Mouse (Mus musculus) stomach, embryonic 14.5 days (tissue): ENCODE data around the gene Tns2. TPM values are rescaled to one million over a fixed set of nuclear protein-coding genes. Genes with fewer than 3 reads are reported as not detected.
A peak's percentile ranks its signal among the peaks of the same experiment; 100 is the strongest.

Experiments
- ATAC-seq: fragments of 200-750 bp; cut with Nextera tagmentation; 2 replicates; pipeline ENCODE4 v1.8.0; 2017; ENCODE audit warnings: low read depth, moderate TSS enrichment; ENCODE audit not compliant: insufficient number of reproducible peaks, insufficient read depth, low FRiP score
- H3K27ac ChIP-seq: fragments of 300-500 bp; sonication (generic); 2 replicates; pipeline ENCODE4 v1.5.1; 2014; ENCODE audit warnings: mild to moderate bottlenecking, low read length, moderate library complexity, mixed read lengths
- H3K27me3 ChIP-seq: fragments of 300-500 bp; sonication (generic); 2 replicates; pipeline ENCODE4 v1.6.1; 2014; ENCODE audit warnings: low read length, control low read depth, mixed read lengths; ENCODE audit not compliant: control insufficient read depth, insufficient read depth
- H3K36me3 ChIP-seq: fragments of 300-500 bp; sonication (generic); 2 replicates; pipeline ENCODE4 v1.6.1; 2014; ENCODE audit warnings: mild to moderate bottlenecking, control low read depth, low read length, moderate library complexity, mixed read lengths; ENCODE audit not compliant: control insufficient read depth, insufficient read depth
- H3K4me1 ChIP-seq: fragments of 300-500 bp; sonication (generic); 2 replicates; pipeline ENCODE4 v1.6.1; 2014; ENCODE audit warnings: low read length, control low read depth, mixed read lengths; ENCODE audit not compliant: control insufficient read depth, insufficient read depth
- H3K4me2 ChIP-seq: fragments of 300-500 bp; sonication (generic); replicated peaks from 2 replicates; pipeline ENCODE4 v1.6.1; 2014; ENCODE audit warnings: low read depth, low read length, control low read depth
- H3K4me3 ChIP-seq: fragments of 300-500 bp; sonication (generic); 2 replicates; pipeline ENCODE4 v1.5.1; 2014; ENCODE audit warnings: low read depth, low read length, control low read depth
- H3K9ac ChIP-seq: fragments of 300-500 bp; sonication (generic); replicated peaks from 2 replicates; pipeline ENCODE4 v1.6.1; 2014; ENCODE audit warnings: low read depth, mild to moderate bottlenecking, control low read depth, low read length, moderate library complexity, mixed read lengths
- H3K9me3 ChIP-seq: fragments of 300-500 bp; sonication (generic); 2 replicates; pipeline ENCODE4 v1.6.1; 2016; ENCODE audit warnings: low read depth, low read length, control low read depth; ENCODE audit not compliant: control insufficient read depth
- WGBS: fragments of 180-500 bp; shearing (Covaris S2); extraction: QIAGEN DNeasy Blood & Tissue Kit; methylation state at CpG from one replicate; pipeline ENCODE4 v1.1.7; 2014; 5-methylcytosine and 5-hydroxymethylcytosine counted together
- polyA plus RNA-seq: library from polyadenylated mRNA; unstranded; fragments of >200 nt; fragmentation: Nextera tagmentation; extraction: Ambion mirVana; gene quantifications from 2 replicates; pipeline ENCODE4 v1.2.1, GENCODE M21; 2014

Gene Tns2
- polyA plus RNA-seq, 1 experiment from 2014 or later: 48.5 TPM

DNA sequence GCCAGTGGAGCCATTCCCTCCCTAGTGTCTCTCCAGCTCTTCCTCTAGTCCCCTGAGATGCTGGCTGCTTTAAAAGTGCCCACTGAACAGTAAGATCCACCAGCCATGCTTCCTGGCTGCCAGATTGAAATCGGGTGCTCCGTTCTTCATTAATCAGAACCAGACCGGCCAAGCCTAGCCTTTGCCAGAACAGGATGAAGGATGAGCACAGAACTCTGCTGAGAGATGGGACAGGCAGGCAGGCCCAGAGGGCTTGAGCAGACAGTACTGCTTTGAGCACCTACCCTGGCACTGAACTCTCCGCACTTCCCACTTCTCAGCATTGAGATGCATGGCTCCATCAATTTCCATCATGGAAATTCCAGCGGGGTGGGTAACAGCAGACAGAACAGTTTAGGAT, 953 bp upstream of the Tns2 start:
- Histone ChIP-seq H3K4me3 (peak overlapping the region; percentile 61), H3K9ac (no peak overlapping the region), H3K27ac (peak overlapping the region; percentile 99; the same call in 1 of the 2 replicates), H3K36me3 (peaks cover 29% of the 10 kb centered on the region), H3K4me1 (peaks cover 52% of the 10 kb centered on the region), H3K9me3 (no peaks in the 10 kb centered on the region), H3K4me2 (peak overlapping the region; percentile 84), H3K27me3 (no peaks in the 10 kb centered on the region)
- 35% methylated on average over 5 of the region's 5 CpGs for WGBS
- no peak for ATAC-seq

DNA sequence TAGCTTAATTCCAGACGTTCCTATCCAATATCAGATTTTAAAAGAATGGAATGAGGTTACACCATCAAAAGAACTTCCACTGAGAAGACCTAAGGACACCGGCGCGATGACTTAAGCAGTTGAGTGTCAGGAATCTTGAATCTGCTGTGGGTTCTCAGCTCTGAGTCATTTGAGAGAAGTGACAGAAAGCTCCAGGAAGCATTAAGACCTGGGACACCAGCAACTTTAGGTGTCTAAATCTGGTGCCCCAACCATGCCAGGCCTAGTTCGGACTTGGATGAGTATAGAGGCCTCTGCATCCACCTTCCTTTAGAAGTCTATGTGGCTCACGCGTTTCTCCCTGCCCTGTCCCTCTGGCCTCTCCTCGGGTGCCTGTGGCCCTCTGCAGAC, 447 bp upstream of the Tns2 start:
- H3K4me1 ChIP-seq: peaks cover 57% of the 10 kb centered on the region
- H3K36me3 ChIP-seq: peaks cover 26% of the 10 kb centered on the region
- no peaks in the 10 kb centered on the region for H3K27me3 ChIP-seq
- ATAC-seq: no peak
- H3K9ac ChIP-seq: peak overlapping the region; percentile 65
- peak overlapping the region; percentile 84 for H3K4me2 ChIP-seq
- no peaks in the 10 kb centered on the region for H3K9me3 ChIP-seq
- peak overlapping the region; percentile 99 for H3K27ac ChIP-seq
- whole genome bisulfite sequencing: 20% methylated on average over 8 of the region's 8 CpGs
- peak overlapping the region; percentile 61 for H3K4me3 ChIP-seq

DNA sequence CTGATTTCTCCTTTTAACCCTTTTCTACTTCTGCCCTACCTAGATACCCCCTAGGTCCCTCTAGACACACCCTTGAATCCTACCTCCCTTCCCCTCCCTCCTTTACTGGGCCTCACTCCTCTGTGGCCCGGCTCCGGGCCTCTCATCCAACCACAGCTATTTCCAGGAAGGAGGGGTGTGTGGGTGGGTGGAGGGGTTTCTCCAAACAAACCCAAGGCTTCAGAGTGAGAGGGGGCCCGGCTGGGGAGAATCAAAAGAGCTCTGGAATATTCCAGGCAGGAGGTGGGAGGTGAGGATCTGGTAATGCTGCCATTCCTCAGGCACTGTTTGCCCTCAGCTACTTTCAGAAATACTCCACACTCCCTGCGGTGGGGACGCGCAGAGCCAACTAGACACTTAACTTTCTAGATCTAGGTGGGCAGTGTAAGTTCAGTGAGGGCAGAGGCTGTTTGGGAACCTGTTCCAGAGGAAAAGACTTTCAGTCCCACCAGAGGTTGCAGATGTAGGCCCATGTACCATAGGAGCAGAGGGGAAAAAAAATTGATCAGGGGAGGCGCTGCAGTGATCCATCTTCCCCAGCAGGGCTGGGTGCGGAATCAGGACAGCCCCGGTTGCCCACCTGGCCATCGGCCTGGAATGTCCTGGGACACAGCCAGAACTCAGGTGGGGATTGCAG, 921 bp downstream of the Tns2 start:
- Histone ChIP-seq H3K27me3 (no peaks in the 10 kb centered on the region), H3K36me3 (peaks cover 17% of the 10 kb centered on the region; the same call in 1 of the 2 replicates), H3K4me3 (peak overlapping the region; percentile 61), H3K9me3 (no peaks in the 10 kb centered on the region), H3K4me2 (peak overlapping the region; percentile 84), H3K4me1 (peaks cover 68% of the 10 kb centered on the region), H3K9ac (peak overlapping the region; percentile 65; the same call in 1 of the 2 replicates), H3K27ac (peak overlapping the region; percentile 99)
- peak; percentile 60 for ATAC-seq
- WGBS: 11% methylated on average over 10 of the region's 10 CpGs

DNA sequence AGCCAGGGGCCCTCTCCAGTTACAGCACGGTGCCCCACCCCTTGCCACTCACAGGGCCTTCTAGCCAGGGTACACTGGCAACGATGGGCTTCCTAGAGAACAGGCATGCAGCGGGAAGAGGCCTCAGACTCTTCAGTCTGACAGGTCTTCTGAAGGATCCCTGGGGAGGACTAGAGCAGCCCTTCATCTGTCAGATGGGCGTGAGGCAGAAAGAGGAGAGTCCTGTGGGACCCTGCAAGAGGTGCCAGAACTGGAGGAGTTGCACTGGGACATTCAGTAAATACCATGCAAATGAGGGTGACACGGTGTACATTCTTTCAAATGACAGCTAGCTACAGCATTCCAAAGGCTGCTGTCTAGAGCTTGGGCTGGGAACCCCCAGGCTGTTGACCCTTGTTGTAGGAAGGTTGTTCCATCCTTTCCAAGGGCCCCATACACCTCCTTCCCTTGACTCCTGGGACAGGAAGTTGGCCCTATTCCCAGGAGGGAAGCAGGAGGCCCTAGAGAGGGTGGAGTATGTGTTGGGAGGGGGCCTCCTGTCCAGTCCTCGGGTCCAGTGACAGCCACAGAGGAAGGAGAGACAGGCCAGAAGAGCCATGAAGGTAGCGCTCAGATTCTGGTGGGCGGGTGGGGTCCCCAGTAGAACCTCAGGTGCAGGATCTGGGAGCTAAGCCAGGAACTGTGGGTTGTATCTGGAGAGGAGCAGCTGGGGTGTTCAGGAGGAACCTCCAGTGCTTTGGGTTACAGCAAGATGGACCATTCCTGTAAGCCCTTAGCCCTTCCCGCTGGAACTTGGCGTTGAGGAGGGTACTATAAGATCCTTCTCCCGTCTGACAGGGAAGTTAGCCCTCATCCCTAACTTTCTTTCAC, 1.7 kb downstream of the Tns2 start:
- Histone ChIP-seq H3K9me3 (no peaks in the 10 kb centered on the region), H3K9ac (peak overlapping the region; percentile 58; the same call in 1 of the 2 replicates), H3K27ac (peak overlapping the region; percentile 99), H3K4me1 (peaks cover 75% of the 10 kb centered on the region), H3K27me3 (no peaks in the 10 kb centered on the region), H3K4me3 (peak overlapping the region; percentile 61), H3K36me3 (peaks cover 19% of the 10 kb centered on the region; the same call in 1 of the 2 replicates), H3K4me2 (peak overlapping the region; percentile 84)
- ATAC-seq: peak; percentile 10; the same call in 1 of the 2 replicates
- 16% methylated on average over 11 of the region's 11 CpGs for WGBS

DNA sequence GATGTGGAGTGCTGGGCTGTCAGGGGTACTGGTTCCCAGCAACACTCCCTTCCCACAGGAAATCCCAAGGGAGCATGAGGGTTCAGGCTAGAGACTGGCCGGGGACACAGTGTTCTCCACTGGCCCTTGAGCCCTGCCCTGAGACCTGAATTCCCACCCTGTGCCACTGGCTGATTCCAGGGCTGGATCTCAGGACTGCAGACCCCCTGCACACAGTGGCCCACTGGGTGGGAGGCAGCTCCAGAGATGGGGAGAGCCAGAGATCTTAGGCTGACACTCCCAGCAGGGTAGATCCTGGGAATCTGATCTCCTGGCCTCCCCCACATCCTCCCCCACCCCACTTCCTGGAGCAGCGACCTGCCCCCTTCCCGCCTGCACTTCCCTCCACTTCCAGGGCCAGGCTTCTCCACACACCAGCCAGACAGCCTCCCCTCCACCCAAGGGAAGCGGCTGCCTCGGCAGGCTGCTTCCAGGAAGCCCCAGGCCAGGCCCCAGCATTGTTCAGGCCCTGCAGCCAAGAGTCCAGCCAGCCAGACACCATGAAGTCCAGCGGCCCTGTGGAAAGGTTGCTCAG, 2.4 kb downstream of the Tns2 start:
- Histone ChIP-seq H3K27ac (peak overlapping the region; percentile 99), H3K4me3 (peak overlapping the region; percentile 61), H3K4me2 (peak overlapping the region; percentile 84), H3K27me3 (no peaks in the 10 kb centered on the region), H3K9ac (peak overlapping the region; percentile 58; the same call in 1 of the 2 replicates), H3K9me3 (no peaks in the 10 kb centered on the region), H3K4me1 (peaks cover 78% of the 10 kb centered on the region), H3K36me3 (peaks cover 16% of the 10 kb centered on the region; the same call in 1 of the 2 replicates)
- 13% methylated on average over 6 of the region's 6 CpGs for WGBS
- no peak for ATAC-seq

DNA sequence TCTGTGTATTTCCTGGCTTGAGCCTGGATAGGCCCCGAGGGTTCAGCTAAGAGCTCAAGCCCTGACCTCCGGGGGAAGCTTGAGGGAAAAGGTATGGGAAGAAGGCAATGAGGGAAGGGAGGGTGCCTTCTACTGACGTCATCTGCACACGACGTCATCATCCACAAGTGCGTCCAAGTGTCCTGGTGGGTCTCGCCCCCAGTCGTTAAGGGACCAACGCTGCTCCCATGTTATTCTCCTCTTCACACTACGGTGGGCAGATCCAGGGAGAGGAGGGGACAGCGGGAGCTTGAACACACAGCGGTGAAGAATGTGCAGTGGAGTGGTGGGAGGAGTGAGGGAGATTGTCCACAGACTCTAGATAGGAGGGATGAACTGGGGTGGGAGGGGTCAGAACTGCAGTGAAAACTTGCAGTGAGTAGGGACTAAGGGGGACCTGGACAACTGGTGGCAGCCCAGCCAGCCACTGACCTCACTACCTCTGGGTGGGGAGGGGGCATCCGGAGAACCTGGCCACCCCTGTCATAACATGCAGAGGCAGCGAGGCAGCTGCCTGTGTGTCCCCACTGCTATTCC, 3.2 kb downstream of the Tns2 start:
- Histone ChIP-seq H3K9ac (peak overlapping the region; percentile 58; the same call in 1 of the 2 replicates), H3K4me3 (peak overlapping the region; percentile 61), H3K9me3 (no peaks in the 10 kb centered on the region), H3K27me3 (no peaks in the 10 kb centered on the region), H3K4me1 (peaks cover 74% of the 10 kb centered on the region), H3K27ac (peak overlapping the region; percentile 99), H3K36me3 (peaks cover 21% of the 10 kb centered on the region; the same call in 1 of the 2 replicates), H3K4me2 (peak overlapping the region; percentile 84)
- ATAC-seq: no peak
- WGBS: 9% methylated on average over 14 of the region's 14 CpGs

DNA sequence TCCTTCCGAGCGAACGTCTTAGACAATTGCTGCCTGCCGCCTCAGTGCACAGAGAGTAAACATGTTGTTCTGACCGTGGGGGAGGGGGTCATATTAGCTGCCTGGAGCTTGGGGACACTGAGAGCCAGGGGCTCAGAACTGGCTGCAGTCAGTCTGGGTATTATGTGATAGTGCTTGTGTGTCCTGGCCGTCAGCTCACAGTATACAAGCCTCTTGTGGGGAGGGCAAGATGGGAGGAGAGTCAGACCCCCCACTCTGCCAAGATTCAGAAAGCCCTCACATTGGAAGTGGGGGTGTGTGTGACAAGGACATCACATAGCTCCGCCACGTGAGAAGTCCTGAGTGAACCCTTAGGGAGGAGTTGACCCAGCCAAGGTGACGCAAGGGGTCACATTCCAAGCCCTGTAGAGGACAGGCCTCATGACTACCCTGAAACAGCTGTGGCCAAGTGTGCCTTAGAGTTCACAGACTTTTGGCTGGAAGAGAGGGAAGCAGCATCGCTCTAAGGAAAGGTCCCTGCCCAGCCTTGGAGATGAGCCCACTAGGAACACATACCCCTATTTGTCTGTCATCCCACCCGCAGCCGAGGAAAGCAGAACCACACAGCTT, 3.8 kb downstream of the Tns2 start:
- ATAC-seq: no peak

More for the DNA sequence above, 3.8 kb downstream of the Tns2 start:
- no peaks in the 10 kb centered on the region for H3K9me3 ChIP-seq
- peak overlapping the region; percentile 58; the same call in 1 of the 2 replicates for H3K9ac ChIP-seq
- peak overlapping the region; percentile 84 for H3K4me2 ChIP-seq
- no peaks in the 10 kb centered on the region for H3K27me3 ChIP-seq
- 21% methylated on average over 12 of the region's 12 CpGs for WGBS
- peak overlapping the region; percentile 61 for H3K4me3 ChIP-seq
- peaks cover 26% of the 10 kb centered on the region; the same call in 1 of the 2 replicates for H3K36me3 ChIP-seq
- peaks cover 70% of the 10 kb centered on the region for H3K4me1 ChIP-seq
- H3K27ac ChIP-seq: peak overlapping the region; percentile 99
